21 mouse cellular contexts compared by ENCODE assay signal in genomic region chr6:38892017-38892416, GRCm38 (mm10). TPM values are rescaled to one million over a fixed set of nuclear protein-coding genes. Genes with fewer than 3 reads are reported as not detected.
DNase-seq lines count a peak whose midpoint lies in the region; ATAC-seq and TF ChIP-seq lines count a peak whose summit lies in the region.
"Had no signal": no experiment of that assay in that cellular context is flagged by ENCODE, and none has a peak within 500 bp of the region (broad histone marks: within the 10 kb centered on the region; RNA-seq: fewer than 3 reads in every experiment).

No protein-coding gene starts in this region.

- peak overlapping the region; percentile 44 for H3K9ac ChIP-seq in liver, embryonic 13.5 days
- H3K9ac ChIP-seq in forebrain, postnatal 0 days = no peak overlapping the region
- H3K9ac ChIP-seq: embryonic facial prominence, embryonic 13.5 days; heart, embryonic 15.5 days; limb, embryonic 13.5 days; lung, embryonic 15.5 days; midbrain, embryonic 13.5 days; stomach, embryonic 15.5 days had no signal

- H3K4me1 ChIP-seq in liver, embryonic 13.5 days (replicated peaks) = peaks cover 85% of the 10 kb centered on the region
- H3K4me1 ChIP-seq in forebrain, postnatal 0 days (ENCODE audit: insufficient read depth) = no peaks in the 10 kb centered on the region
- H3K4me1 ChIP-seq: heart, embryonic 15.5 days; limb, embryonic 13.5 days; stomach, embryonic 15.5 days had no signal

- no peak for TF ChIP-seq CTCF in C2C12 (IDR thresholded peaks at IDR 0.05; ENCODE audit: control insufficient read depth, insufficient read depth, insufficient read length)
- no peak for TF ChIP-seq CTCF in forebrain, postnatal 0 days (IDR thresholded peaks at IDR 0.05; ENCODE audit: low read depth)

- H3K4me2 ChIP-seq in liver, embryonic 13.5 days = peak overlapping the region; percentile 32
- H3K4me2 ChIP-seq in forebrain, postnatal 0 days (ENCODE audit: low read depth) = no peak overlapping the region
- H3K4me2 ChIP-seq: embryonic facial prominence, embryonic 13.5 days; heart, embryonic 15.5 days; limb, embryonic 13.5 days; lung, embryonic 15.5 days; midbrain, embryonic 13.5 days; stomach, embryonic 15.5 days had no signal

- no peak overlapping the region for H3K4me3 ChIP-seq in C2C12 (ENCODE audit: insufficient read depth, poor library complexity, severe bottlenecking)
- no peak overlapping the region for H3K4me3 ChIP-seq in liver, embryonic 13.5 days (replicated peaks)
- H3K4me3 ChIP-seq in forebrain, postnatal 0 days (ENCODE audit: low read depth, low read length) = no peak overlapping the region
- H3K4me3 ChIP-seq: embryonic facial prominence, embryonic 13.5 days; heart, embryonic 15.5 days; limb, embryonic 13.5 days; lung, embryonic 15.5 days; midbrain, embryonic 13.5 days; stomach, embryonic 15.5 days had no signal

- no peaks in the 10 kb centered on the region for H3K36me3 ChIP-seq in C2C12 (ENCODE audit: control insufficient read depth, insufficient read depth)
- no peaks in the 10 kb centered on the region for H3K36me3 ChIP-seq in liver, embryonic 13.5 days
- H3K36me3 ChIP-seq in forebrain, postnatal 0 days (ENCODE audit: insufficient read depth) = no peaks in the 10 kb centered on the region
- H3K36me3 ChIP-seq: embryonic facial prominence, embryonic 13.5 days; heart, embryonic 15.5 days; limb, embryonic 13.5 days; lung, embryonic 15.5 days; midbrain, embryonic 13.5 days; stomach, embryonic 15.5 days had no signal

- peak overlapping the region; percentile 80 for H3K27ac ChIP-seq in liver, embryonic 13.5 days
- H3K27ac ChIP-seq in forebrain, postnatal 0 days (ENCODE audit: low read depth, low read length) = no peak overlapping the region
- H3K27ac ChIP-seq: embryonic facial prominence, embryonic 13.5 days; heart, embryonic 15.5 days; limb, embryonic 13.5 days; lung, embryonic 15.5 days; midbrain, embryonic 13.5 days; stomach, embryonic 15.5 days had no signal

- no peaks in the 10 kb centered on the region for H3K79me2 ChIP-seq in C2C12 (ENCODE audit: control insufficient read depth, insufficient read depth)

- peak; percentile 52 for DNase-seq in liver, embryonic 13.5 days
- DNase-seq in kidney, postnatal 10 days = no peak
- no peak for DNase-seq in right cerebral cortex, adult 18-20 months
- DNase-seq in forebrain, postnatal 0 days = no peak
- DNase-seq: adrenal gland, adult 8-10 months; cerebellum, adult 9-11 months; layer of hippocampus, postnatal 36 days; lung, postnatal 4 days; right cerebral cortex, postnatal 14 days; thymus, adult 18-20 months had no signal

- H3K79me3 ChIP-seq in C2C12 (ENCODE audit: low read depth) = no peaks in the 10 kb centered on the region

- H3K27me3 ChIP-seq in C2C12 (ENCODE audit: control insufficient read depth, insufficient read depth, insufficient read length) = no peaks in the 10 kb centered on the region
- no peaks in the 10 kb centered on the region for H3K27me3 ChIP-seq in liver, embryonic 13.5 days
- H3K27me3 ChIP-seq in forebrain, postnatal 0 days (ENCODE audit: insufficient read depth, low read length) = no peaks in the 10 kb centered on the region
- H3K27me3 ChIP-seq: embryonic facial prominence, embryonic 13.5 days; heart, embryonic 15.5 days; limb, embryonic 13.5 days; lung, embryonic 15.5 days; midbrain, embryonic 13.5 days; stomach, embryonic 15.5 days had no signal

- 15% methylated on average over 2 of the region's 2 CpGs for WGBS in liver, embryonic 13.5 days (ENCODE audit: insufficient replicate concordance)
- 90% methylated on average over 2 of the region's 2 CpGs for WGBS in forebrain, postnatal 0 days

- ATAC-seq in common myeloid progenitor, adult 5-6 weeks (replicated peaks; ENCODE audit: low read depth, poor library complexity, severe bottlenecking) = peak; percentile 74
- ATAC-seq in liver, embryonic 13.5 days (ENCODE audit: low read depth) = peak; percentile 93
- peak; percentile 79 for ATAC-seq in megakaryocyte progenitor cell, adult 5-6 weeks (replicated peaks; ENCODE audit: poor library complexity)
- ATAC-seq in forebrain, postnatal 0 days = no peak
- ATAC-seq: hindbrain, embryonic 16.5 days; intestine, postnatal 0 days; midbrain, embryonic 13.5 days had no signal

- no peak overlapping the region for H3ac ChIP-seq in C2C12 (ENCODE audit: control insufficient read depth, insufficient read length, low read depth)

- H3K9me3 ChIP-seq in liver, embryonic 13.5 days (replicated peaks) = no peaks in the 10 kb centered on the region
- H3K9me3 ChIP-seq in forebrain, postnatal 0 days (ENCODE audit: low read length) = no peaks in the 10 kb centered on the region
- H3K9me3 ChIP-seq: embryonic facial prominence, embryonic 13.5 days; heart, embryonic 15.5 days; limb, embryonic 13.5 days; lung, embryonic 15.5 days; midbrain, embryonic 13.5 days; stomach, embryonic 15.5 days had no signal

TF ChIP-seq in C2C12, 6 proteins besides CTCF, POLR2A, EP300 and RAD21:
- TF ChIP-seq CEBPB (IDR thresholded peaks at IDR 0.05; ENCODE audit: low read depth) (peak; percentile 11), USF1 (IDR thresholded peaks at IDR 0.05; ENCODE audit: low read depth) (no peak)

RNA-seq across cellular contexts. Expression of gene Hipk2, which starts 16.1 kb away (rescaled TPM):
- 13.6 TPM for polyA plus RNA-seq in C2C12 (2012; fragmentation: generic; extraction: Trizol)
- 10.3 and 16.4 TPM in 2 replicates for total RNA-seq in common myeloid progenitor, adult 5-6 weeks (2017)
- polyA plus RNA-seq in liver, embryonic 13.5 days (2015; fragmentation: Nextera tagmentation; extraction: Ambion mirVana) = 20.1 and 20.4 TPM in 2 replicates
- total RNA-seq in megakaryocyte progenitor cell, adult 5-6 weeks (2015) = 58.0 and 60.1 TPM in 2 replicates
- 9.0 and 12.6 TPM in 2 replicates for total RNA-seq in megakaryocyte progenitor cell, adult 5-6 weeks (2017)
- 22.8 and 28.6 TPM in 2 replicates for total RNA-seq in forebrain, postnatal 0 days (2014; rRNA removed)
- 7.2 and 17.8 TPM in 2 replicates for polyA plus RNA-seq in forebrain, postnatal 0 days (2015; fragmentation: Nextera tagmentation; extraction: Ambion mirVana)

RNA-seq across cellular contexts. Expression of gene Tbxas1, which starts 16.8 kb away (rescaled TPM):
- 0.06 TPM for polyA plus RNA-seq in C2C12 (2012; fragmentation: generic; extraction: Trizol)
- 23.1 and 33.0 TPM in 2 replicates for total RNA-seq in common myeloid progenitor, adult 5-6 weeks (2017)
- polyA plus RNA-seq in liver, embryonic 13.5 days (2015; fragmentation: Nextera tagmentation; extraction: Ambion mirVana) = 11.4 and 12.2 TPM in 2 replicates
- total RNA-seq in megakaryocyte progenitor cell, adult 5-6 weeks (2015) = 11.3 and 15.9 TPM in 2 replicates
- 13.1 TPM in 2 replicates for total RNA-seq in megakaryocyte progenitor cell, adult 5-6 weeks (2017)
- 1.5 and 1.8 TPM in 2 replicates for total RNA-seq in forebrain, postnatal 0 days (2014; rRNA removed)
- 1.9 and 2.0 TPM in 2 replicates for polyA plus RNA-seq in forebrain, postnatal 0 days (2015; fragmentation: Nextera tagmentation; extraction: Ambion mirVana)
